Mouse (Mus musculus) heart, postnatal 0 days (tissue): ENCODE data around the gene S100a16.

Source experiments
- CTCF ChIP-seq: IDR thresholded peaks from 2 replicates; pipeline ENCODE4 v1.5.1; 2016; ENCODE audit warnings: antibody characterized with exemption, control low read depth, low read depth
- EP300 ChIP-seq: IDR thresholded peaks from 2 replicates; pipeline ENCODE4 v1.6.1; 2016; ENCODE audit warnings: antibody characterized with exemption, low read depth

DNA sequence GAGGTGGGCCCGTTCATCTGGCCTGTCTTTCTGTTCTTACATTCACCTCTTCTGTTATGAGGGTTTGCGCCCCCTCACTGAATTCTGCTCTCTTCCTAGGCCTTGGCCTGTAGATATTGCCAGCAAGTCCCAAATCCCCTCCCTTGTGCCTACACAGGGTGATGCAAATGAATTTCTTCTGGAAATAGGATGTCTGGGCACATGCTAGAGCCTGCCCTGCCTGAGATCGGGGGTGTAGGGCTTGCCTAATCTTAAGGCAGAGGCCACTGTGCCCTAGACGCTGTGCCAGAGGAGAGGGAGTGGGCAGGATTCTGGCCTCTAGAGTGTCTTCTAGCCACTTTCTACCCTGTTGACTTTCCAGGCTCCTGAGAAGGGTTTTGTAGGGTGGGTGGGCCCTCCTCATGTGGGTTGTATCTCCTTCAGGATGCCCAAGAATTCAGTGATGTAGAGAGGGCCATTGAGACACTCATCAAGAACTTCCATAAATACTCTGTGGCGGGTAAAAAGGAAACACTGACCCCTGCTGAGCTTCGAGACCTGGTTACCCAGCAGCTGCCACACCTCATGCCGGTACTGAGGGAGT lies 9.7 kb upstream of the S100a16 start:
- TF ChIP-seq CTCF: no peak
- no peak for TF ChIP-seq EP300
